Mouse (Mus musculus) macrophage (primary cell): Measurements from ENCODE around the gene F5. TPM values are rescaled to one million over a fixed set of nuclear protein-coding genes. Genes with fewer than 3 reads are reported as not detected.
"Not testable (repeated sequence)": the region's sequence is repeated elsewhere in the genome, so short reads cannot be mapped to it uniquely, and the experiment has no call there.

Experiments
- H3K27ac ChIP-seq: fragments of 350-480 bp; formaldehyde crosslinking; 2 replicates; pipeline ENCODE4 v1.9.0; 2021
- H3K36me3 ChIP-seq: fragments of 350-480 bp; formaldehyde crosslinking; 2 replicates; pipeline ENCODE4 v1.9.0; 2021; ENCODE audit errors: inconsistent target
- H3K4me3 ChIP-seq: fragments of 350-480 bp; formaldehyde crosslinking; 2 replicates; pipeline ENCODE4 v1.9.0; 2021; ENCODE audit errors: inconsistent target
- H3K79me2 ChIP-seq: fragments of 350-480 bp; formaldehyde crosslinking; 2 replicates; pipeline ENCODE4 v1.9.0; 2021; ENCODE audit errors: inconsistent target
- WGBS: methylation state at CpG from one replicate; pipeline ENCODE4 v1.1.7; 2026; ENCODE audit warnings: inconsistent platforms; ENCODE audit not compliant: missing documents; 5-methylcytosine and 5-hydroxymethylcytosine counted together
- polyA plus RNA-seq: library from polyadenylated mRNA; stranded (reverse); fragments of 250-400 nt; gene quantifications from 3 replicates; pipeline ENCODE4 v1.2.4, GENCODE M21; 2018; ENCODE audit warnings: inconsistent platforms

The F5 gene
- polyA plus RNA-seq, 1 experiment from 2014 or later, result 0.55 TPM

DNA sequence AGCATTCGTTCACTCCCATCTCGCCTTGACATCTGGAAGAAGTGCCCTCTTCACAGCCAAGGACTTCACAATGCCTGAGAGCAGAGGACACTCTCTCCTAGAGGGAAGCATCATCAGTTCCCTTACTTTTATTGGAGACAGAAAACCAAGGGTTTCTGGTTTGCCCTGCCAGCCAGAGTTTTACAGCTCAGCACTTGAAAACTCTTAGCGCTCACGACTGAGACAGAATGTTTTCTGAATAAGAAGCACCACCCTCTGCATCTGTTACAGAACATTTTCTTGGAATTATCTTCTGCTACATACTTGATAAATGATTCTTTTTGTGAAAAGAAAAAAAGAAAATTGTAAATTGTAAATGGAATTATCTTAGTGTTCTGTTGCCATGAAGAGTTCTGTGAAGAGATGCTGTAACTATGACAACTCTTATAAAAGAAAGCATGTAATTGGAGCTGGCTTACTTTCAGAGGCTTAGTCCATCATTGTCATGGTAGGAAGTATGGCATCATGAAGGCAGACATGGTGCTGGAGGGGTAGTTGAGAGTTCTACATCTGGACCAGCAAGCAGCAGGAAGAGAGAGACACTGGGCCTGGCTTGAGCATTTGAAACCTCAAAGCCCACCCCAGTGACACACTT, 80.4 kb downstream of the F5 start:
- not testable (repeated sequence) for H3K4me3 ChIP-seq, H3K27ac ChIP-seq, H3K79me2 ChIP-seq, H3K36me3 ChIP-seq
- 100% methylated on average over 2 of the region's 4 CpGs for WGBS

DNA sequence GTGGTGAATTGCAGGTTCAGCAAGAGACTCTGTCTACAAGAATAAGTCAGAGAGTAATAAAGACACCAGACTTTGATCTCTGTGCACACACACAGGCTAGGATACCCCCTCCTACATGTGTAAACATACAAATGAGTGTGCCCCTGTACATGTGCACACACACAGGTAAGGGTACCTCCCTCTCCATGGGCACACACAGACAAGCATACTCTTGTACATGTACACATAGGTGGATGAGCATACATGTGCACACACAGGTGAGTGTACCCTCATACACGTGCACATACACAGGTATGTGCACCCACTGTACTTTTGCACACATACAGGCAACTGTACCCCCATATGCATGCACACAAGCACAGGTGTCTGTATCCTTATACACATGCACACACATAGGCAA, 81.8 kb downstream of the F5 start:
- Histone ChIP-seq H3K27ac (no peak overlapping the region), H3K36me3 (no peaks in the 10 kb centered on the region), H3K79me2 (no peaks in the 10 kb centered on the region), H3K4me3 (no peak overlapping the region)
- 100% methylated on average over 1 of the region's 1 CpGs for WGBS

DNA sequence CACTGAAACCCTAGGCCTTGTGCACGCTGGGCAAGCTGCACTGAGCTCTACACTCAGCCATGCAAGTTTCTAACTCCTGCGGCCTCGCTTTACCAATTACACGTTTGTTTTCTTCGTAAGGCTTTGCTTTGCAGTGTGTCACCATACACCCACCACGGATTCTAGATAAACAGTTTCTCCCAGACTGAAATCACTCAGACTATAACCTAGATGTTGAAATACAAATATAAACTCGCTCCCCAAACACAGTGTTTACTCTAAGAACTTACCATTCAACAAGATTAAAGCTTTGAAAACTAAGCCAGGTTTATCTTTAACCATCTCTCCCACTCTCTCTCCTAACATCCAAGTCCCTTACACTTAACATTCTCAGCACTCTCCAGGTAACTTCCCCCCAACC, 83.4 kb downstream of the F5 start:
- Histone ChIP-seq H3K27ac (no peak overlapping the region), H3K79me2 (no peaks in the 10 kb centered on the region), H3K4me3 (no peak overlapping the region), H3K36me3 (no peaks in the 10 kb centered on the region)
- WGBS, result 95% methylated on average over 7 of the region's 7 CpGs

DNA sequence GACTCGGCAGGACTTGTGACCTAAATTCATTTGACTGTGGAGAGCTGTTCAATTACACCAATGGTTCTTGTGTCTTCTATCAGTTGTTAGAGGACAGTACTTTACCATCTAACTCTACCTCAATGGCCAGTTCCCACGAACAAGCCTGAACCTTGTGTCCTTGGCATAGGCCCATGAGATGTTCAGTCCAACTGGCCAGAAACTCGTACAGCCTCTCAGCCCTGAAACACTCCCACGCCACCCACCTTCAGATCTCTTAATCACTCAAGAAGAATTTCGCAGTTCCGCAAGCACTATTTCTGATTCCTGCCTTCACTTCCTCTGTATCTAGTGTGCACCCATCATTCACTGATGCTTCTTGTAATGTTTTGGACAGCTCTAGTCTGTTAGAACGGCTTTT, 84.4 kb downstream of the F5 start:
- 83% methylated on average over 7 of the region's 7 CpGs for WGBS
- Histone ChIP-seq H3K4me3 (no peak overlapping the region), H3K79me2 (no peaks in the 10 kb centered on the region), H3K36me3 (no peaks in the 10 kb centered on the region), H3K27ac (no peak overlapping the region)

DNA sequence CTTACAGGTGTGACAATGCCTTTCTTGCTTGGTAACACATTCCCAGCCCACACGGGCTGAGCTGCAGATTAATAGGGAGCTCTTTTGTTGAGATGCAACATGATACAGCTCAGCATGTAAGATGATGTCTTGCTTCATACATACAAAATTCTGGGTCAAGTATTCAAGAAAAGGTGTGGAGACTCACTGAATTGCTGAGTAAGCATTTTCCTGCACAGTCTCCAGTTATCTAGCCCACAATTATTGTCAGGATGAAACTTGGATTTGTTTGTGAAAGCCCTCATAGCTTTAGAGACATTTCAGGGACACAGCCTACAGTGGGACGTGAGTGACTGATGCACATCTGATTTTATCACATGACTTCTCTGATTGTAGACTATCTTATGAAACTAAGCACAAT, 89.9 kb downstream of the F5 start:
- 91% methylated on average over 2 of the region's 2 CpGs for WGBS
- H3K36me3 ChIP-seq, result no peaks in the 10 kb centered on the region
- H3K27ac ChIP-seq, result no peak overlapping the region
- no peaks in the 10 kb centered on the region for H3K79me2 ChIP-seq
- H3K4me3 ChIP-seq, result no peak overlapping the region

DNA sequence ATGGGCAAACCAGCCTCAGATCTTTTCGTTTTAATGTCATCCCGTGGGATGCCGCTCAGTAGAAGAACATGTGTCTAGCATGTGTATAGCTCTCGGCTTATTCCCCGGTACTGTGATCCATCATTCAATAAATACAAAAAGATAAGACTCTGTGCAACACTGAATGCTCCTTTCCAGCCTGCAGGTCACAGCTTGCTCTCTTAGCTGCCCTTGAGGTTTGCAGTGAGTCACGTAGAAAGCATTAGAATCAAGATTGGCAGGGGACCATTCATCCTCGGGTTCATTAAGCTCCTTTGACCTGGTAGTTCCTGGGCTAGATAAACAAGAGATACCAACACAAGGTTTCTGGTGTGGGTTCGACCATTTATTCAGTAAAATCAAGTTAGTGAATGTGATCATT, 91.2 kb downstream of the F5 start:
- H3K79me2 ChIP-seq, result no peaks in the 10 kb centered on the region
- H3K36me3 ChIP-seq, result no peaks in the 10 kb centered on the region
- 93% methylated on average over 8 of the region's 8 CpGs for WGBS
- no peak overlapping the region for H3K27ac ChIP-seq
- H3K4me3 ChIP-seq, result no peak overlapping the region

DNA sequence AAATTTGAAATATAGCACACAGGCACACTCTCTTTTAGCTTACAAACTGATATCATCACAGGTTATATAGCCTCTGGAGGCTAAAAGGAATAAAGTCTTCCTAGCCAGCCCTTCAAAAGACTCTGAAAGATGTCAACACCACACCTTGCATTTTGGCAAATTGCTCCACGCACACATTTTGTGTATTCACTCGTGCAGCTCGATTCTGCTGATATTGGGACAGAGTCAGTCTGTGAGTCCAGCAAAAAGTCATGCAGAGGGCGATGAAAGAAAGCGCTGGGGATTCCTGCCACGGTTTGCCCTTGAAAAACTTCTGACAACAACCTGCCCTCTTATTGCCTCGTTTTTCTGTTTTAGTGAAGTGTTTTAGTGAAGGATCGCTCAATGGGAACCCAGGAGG, 95.8 kb downstream of the F5 start:
- H3K27ac ChIP-seq, result no peak overlapping the region
- H3K4me3 ChIP-seq, result no peak overlapping the region
- 79% methylated on average over 8 of the region's 8 CpGs for WGBS
- no peaks in the 10 kb centered on the region for H3K36me3 ChIP-seq
- peaks cover 27% of the 10 kb centered on the region for H3K79me2 ChIP-seq

DNA sequence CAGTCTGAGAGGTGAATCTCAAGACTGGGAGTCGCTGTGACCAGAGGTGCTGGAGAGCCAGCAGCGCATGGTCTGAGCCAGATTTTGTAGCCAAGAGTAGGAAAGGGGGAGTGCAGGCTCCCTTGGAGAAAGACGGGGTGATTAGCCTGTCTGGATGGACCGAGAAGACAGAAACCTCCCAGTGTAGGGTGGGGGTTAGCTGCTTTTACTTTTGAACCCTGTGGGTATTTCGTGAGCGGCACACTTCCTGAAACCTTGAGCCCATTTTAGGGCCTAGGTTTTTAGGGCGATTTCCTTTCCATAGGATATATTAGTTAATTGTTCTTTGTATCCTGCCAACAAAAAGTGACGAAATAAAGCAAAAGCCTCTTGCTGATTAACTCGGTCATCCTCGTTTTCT, 96.3 kb downstream of the F5 start:
- 15% methylated on average over 10 of the region's 10 CpGs for WGBS
- H3K79me2 ChIP-seq, result peaks cover 32% of the 10 kb centered on the region
- peak overlapping the region; percentile 76 for H3K27ac ChIP-seq
- no peaks in the 10 kb centered on the region for H3K36me3 ChIP-seq
- peak overlapping the region; percentile 67 for H3K4me3 ChIP-seq

DNA sequence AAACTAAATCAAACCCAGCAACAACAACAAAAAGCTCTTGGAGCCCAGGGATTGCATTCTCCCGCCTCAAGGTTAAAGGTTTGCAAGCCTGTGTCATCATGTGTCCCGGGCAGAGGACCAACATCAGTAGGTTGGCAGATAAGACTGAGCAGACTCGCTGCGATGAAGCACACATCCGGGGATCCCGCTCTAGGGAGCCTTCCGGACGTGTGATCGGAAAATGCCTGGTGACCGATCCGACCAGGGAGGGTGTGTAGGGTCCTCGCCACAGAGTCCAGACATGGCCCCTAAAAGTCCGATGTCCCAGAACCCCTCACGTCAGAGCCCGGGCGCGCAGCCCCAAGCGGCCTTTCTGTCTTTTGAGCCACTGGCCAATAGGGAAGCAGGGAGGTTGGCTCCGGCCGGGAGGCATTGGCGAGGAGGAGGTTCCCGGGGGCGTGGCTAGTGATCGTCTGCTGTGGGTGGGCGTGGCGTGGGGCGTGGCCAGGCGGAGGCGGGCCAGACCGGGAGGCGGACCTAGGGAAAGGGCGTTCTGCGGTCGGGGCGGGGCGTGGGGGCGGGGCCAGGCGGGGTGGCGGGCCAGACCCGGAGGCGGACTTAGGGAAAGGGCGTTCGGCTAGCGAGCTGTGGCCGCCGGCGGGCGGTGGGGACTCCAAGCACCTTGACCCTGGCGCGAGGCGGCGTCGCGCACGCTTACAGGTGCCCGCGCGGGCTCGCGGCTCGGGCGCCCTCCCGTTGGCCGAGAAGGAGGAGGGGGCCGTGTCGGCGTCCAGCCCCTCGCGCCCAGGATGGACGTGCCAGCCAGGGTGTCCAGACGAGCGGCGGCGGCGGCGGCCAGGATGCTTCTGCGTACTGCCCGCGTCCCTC, 97.1 kb downstream of the F5 start, which contains the start of gene Slc19a2:
TSS of gene Slc19a2 (plus strand) at position 582 of the 867 bp plus-strand sequence.
- Histone ChIP-seq H3K27ac (peak within 1 kb of the TSS; percentile 76), H3K36me3 (no peaks in the 10 kb centered on the region), H3K79me2 (peaks cover 39% of the 10 kb centered on the region), H3K4me3 (peak within 1 kb of the TSS; percentile 84)
- whole genome bisulfite sequencing, result under 1% methylated on average over 77 of the region's 79 CpGs

DNA sequence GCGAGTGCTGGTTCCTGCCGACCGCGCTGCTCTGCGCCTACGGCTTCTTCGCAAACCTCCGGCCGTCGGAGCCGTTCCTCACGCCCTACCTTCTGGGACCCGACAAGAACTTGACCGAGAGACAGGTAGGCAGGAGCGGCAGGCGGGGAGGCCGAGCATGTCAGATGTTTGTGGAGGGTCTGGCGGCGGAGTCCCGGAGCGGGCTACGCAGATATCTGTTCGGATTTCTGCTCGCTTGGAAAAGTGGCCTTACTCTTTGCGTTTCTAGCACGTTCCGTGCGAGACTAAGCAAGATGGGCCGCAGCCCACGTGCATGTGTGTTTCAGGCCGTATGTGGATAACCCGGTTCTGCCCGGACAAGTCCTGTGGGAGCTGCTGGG, 97.7 kb downstream of the F5 start:
- peak overlapping the region; percentile 24; the same call in 1 of the 2 replicates for H3K27ac ChIP-seq
- WGBS, result under 1% methylated on average over 32 of the region's 33 CpGs
- peaks cover 45% of the 10 kb centered on the region for H3K79me2 ChIP-seq
- peak overlapping the region; percentile 84 for H3K4me3 ChIP-seq
- H3K36me3 ChIP-seq, result no peaks in the 10 kb centered on the region

DNA sequence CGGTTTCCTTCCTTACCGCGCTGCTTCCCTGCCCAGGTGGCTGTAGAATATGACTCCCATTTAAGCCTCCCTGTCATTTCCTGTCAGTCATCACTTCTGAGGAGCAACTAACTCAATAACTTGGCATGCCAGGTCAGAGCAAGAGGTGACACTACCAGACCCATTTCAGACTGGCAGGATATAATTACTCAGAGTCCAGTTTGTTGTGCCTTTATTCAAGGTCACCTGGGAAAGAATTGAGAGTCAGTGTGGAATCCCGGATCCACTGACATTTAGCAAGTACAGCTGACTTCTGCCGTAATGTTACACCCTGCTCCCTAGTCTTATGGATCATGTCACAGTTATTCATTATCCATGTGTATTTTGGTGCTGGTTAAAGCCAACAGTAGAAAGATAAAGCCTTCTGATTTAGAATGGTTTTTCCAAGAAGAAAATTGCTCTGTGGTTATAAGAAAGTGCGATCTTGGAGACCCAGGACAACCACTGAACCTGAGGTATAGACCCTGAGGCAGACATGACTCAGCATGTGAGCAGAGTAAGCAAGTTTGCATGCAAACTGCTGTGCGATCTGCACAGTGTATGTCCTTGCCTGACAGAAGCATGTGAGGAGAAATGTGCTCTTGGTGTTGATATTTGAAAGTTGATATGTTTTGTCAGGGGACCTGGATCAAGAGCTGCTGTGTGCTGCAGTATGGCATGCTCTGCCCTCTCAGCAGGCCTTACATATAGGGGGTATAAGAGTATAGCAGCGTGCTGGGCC, 98.9 kb downstream of the F5 start:
- H3K27ac ChIP-seq, result no peak overlapping the region
- peak overlapping the region; percentile 84; the same call in 1 of the 2 replicates for H3K4me3 ChIP-seq
- H3K79me2 ChIP-seq, result peaks cover 54% of the 10 kb centered on the region
- 64% methylated on average over 8 of the region's 8 CpGs for WGBS
- no peaks in the 10 kb centered on the region for H3K36me3 ChIP-seq

DNA sequence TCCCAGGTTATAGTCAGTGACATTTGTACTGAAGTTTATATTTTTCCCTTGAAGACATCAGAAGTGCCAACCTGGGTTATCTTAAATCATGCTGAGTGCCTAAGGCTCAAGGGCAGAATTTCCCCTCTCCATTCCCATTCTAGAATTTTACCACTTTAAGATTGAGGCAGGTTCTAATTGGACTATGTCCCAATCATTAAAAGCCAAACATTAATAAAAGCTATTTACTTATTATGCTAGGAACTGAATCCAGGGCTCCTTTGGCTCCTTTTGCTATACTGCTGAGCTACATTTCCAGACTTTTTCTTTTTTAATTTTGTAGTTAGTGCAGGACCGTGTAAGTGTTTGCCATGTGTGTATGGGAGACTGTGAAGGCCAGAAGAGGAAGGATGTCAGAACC, 99.8 kb downstream of the F5 start:
- 92% methylated on average over 1 of the region's 1 CpGs for WGBS
- Histone ChIP-seq H3K4me3 (no peak overlapping the region), H3K79me2 (peaks cover 54% of the 10 kb centered on the region), H3K27ac (no peak overlapping the region), H3K36me3 (no peaks in the 10 kb centered on the region)

DNA sequence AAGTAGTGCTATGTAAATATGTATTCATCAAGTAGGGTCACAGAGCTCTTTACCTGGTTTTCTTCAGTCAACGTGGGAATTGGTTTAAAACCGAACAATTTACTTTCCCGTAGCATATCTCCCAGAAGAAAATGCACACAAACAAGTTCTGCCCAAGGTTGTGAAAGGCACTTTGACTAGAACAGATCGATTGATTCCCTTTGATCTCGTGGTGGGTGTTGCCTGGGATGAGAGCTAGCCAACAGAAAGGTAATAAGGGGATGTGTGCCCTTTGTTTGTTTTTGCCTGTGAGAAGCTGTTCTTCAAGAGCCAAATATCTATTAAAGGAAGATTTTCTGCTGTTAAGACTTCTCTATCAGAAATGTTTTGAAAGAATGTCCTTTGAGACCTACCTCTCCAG, 100.9 kb downstream of the F5 start:
- Histone ChIP-seq H3K79me2 (peaks cover 54% of the 10 kb centered on the region), H3K36me3 (0 out of 2 replicates have a peak, but pooled peaks cover 7% of the 10 kb centered on the region), H3K4me3 (no peak overlapping the region), H3K27ac (no peak overlapping the region)
- 90% methylated on average over 5 of the region's 5 CpGs for WGBS

DNA sequence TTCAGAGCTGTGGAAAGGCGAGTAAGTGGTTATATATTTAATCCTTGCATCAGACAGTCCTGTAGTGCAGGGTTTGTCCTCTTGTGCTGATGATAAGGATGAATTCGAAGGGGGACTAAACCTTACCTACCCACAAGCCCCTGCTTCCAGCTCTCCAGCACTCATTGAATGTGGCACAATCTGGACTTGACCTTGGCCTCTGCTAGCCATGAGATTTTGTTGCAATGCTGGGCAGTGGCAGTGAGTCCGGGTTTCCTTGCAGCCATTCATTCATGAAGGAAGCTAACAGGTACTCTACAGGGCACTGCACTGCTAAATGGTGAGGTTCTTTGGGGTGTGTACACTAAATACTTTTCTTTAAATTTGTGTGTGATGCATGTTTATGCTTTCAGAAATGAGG, 103.2 kb downstream of the F5 start:
- Histone ChIP-seq H3K36me3 (0 out of 2 replicates have a peak, but pooled peaks cover 7% of the 10 kb centered on the region), H3K4me3 (no peak overlapping the region), H3K27ac (no peak overlapping the region), H3K79me2 (peaks cover 54% of the 10 kb centered on the region)
- 92% methylated on average over 3 of the region's 3 CpGs for WGBS
